Mouse (Mus musculus): Measurements from ENCODE around the gene Dock1. TPM values are rescaled to one million over a fixed set of nuclear protein-coding genes. Genes with fewer than 3 reads are reported as not detected.

Gene Dock1
- total and polyA plus RNA-seq, 3 experiments, result not detected

DNA sequence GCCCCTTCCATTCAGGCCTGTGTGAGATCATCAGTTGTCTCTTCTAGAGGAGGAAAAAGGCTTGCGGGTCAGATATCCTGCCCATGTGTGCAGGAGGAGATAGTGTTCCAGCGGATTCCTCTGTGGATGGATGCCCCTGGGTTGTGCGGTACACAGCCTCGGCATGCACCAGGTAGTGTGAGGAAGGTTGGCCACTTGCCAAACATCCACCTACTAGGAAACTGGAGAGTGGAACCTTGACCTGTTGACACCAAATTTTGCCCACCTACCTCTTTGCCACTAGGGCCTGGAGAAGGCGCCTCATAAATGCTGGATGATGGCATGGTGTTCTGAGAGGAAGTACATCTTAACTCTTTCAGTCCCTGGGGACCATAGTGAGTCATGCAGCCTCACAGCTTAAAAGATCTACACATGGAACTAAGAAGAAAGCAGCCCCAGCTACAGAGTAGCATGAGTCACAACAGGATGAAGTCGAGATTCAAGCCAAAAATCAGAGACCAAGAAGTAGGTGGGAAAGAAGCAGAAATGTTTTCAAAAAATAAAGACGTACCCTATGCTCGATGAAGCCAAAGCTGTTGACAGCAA is 20.1 kb upstream of the Dock1 start:
- DNase-seq (ENCODE audit: extremely low read depth), result no peak
- Histone ChIP-seq H3K4me2 (ENCODE audit: insufficient read depth, low read depth, poor library complexity, severe bottlenecking) (no peak overlapping the region), H3K9me3 (replicated peaks; ENCODE audit: low read length) (peaks cover 84% of the 10 kb centered on the region), H3K4me3 (replicated peaks in 1 of 3; ENCODE audit: low read depth in 2 of 3, low read length in 2 of 3, poor library complexity in 1 of 3) (no peak overlapping the region), H3K9ac (ENCODE audit: insufficient read depth, low read depth) (no peak overlapping the region), H3K27me3 (replicated peaks) (no peaks in the 10 kb centered on the region), H3K36me3 (replicated peaks in 1 of 2; ENCODE audit: control insufficient read depth in 1 of 2, insufficient read depth in 1 of 2, low read length in 1 of 2) (no peaks in the 10 kb centered on the region), H3K27ac (ENCODE audit: insufficient read depth, low read depth) (no peak overlapping the region), H3K79me2 (replicated peaks; ENCODE audit: control insufficient read depth, extremely low read depth, insufficient read depth, poor library complexity, severe bottlenecking) (no peaks in the 10 kb centered on the region), H3K4me1 (ENCODE audit: control insufficient read depth in 1 of 2, insufficient read depth in 2 of 2) (no peaks in the 10 kb centered on the region)
- in situ Hi-C loops (cut with MboI; ENCODE audit: low pct_ligation_motif_present, low pct_unique_long_range_greater_than_20kb, low sequenced_read_pairs), result no loop called here
- dilution Hi-C loops (cut with MboI; ENCODE audit: extremely low pct_ligation_motif_present, extremely low pct_unique_long_range_greater_than_20kb, low sequenced_read_pairs), result no loop called here
- TF ChIP-seq NRF1 (IDR thresholded peaks at IDR 0.05; ENCODE audit: low read depth, low read length), result no peak
- no peak for TF ChIP-seq RAD21 (IDR thresholded peaks at IDR 0.05; ENCODE audit: low read depth, low read length)
- TF ChIP-seq JUN (IDR thresholded peaks at IDR 0.05; ENCODE audit: insufficient read depth, low read depth, low read length), result no peak
- no peak for TF ChIP-seq ELF1 (IDR thresholded peaks at IDR 0.05; ENCODE audit: low read depth, low read length)
- no peak for TF ChIP-seq SIN3A (IDR thresholded peaks at IDR 0.05; ENCODE audit: low read length)
- TF ChIP-seq CHD2 (IDR thresholded peaks at IDR 0.05; ENCODE audit: low read length), result no peak
- TF ChIP-seq TCF12 (IDR thresholded peaks at IDR 0.05; ENCODE audit: low read depth, low read length), result no peak
- TF ChIP-seq USF2 (conservative IDR thresholded peaks at IDR 0.05; ENCODE audit: low read depth, low read length), result no peak
- TF ChIP-seq ZMIZ1 (IDR thresholded peaks at IDR 0.05; ENCODE audit: low read depth, low read length), result no peak
- no peak for TF ChIP-seq MAFK (IDR thresholded peaks at IDR 0.05; ENCODE audit: insufficient replicate concordance, low read length)
- no peak for TF ChIP-seq SMC3 (IDR thresholded peaks at IDR 0.05; ENCODE audit: low read depth, low read length)
- no peak for TF ChIP-seq ZC3H11A (IDR thresholded peaks at IDR 0.05; ENCODE audit: low read depth, low read length)
- TF ChIP-seq ETS1 (conservative IDR thresholded peaks at IDR 0.05; ENCODE audit: low read depth, low read length), result no peak
- TF ChIP-seq KAT2A (IDR thresholded peaks at IDR 0.05; ENCODE audit: insufficient replicate concordance, low read length), result no peak
- TF ChIP-seq JUND (conservative IDR thresholded peaks at IDR 0.05; ENCODE audit: low read depth, low read length), result no peak
- TF ChIP-seq CHD1 (IDR thresholded peaks at IDR 0.05; ENCODE audit: low read depth, low read length), result no peak
- no peak for TF ChIP-seq MAZ (IDR thresholded peaks at IDR 0.05; ENCODE audit: low read depth, low read length)
- TF ChIP-seq MXI1 (IDR thresholded peaks at IDR 0.05; ENCODE audit: low read depth, low read length), result no peak

DNA sequence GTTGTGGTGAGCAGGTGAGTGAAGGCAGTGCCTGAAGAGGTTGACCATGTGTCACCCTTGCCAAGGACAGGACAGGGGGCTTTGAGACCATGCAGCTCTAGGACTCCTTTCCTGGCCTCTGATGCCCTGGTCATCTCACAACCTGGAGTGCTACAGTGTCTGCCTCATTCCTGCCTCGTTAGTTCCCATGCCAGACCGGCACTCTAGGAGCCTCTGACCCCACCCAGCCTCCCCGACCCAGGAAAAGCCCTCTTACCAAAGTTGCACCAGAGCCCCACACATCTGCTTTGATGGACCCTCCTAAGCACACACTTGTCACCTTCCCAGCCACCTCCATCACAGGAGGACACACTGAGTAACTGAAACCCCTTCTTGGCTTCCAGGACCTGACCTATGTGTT is 19.4 kb upstream of the Dock1 start:
- Histone ChIP-seq H3K9me3 (replicated peaks; ENCODE audit: low read length) (peaks cover 81% of the 10 kb centered on the region), H3K27me3 (replicated peaks) (no peaks in the 10 kb centered on the region), H3K4me3 (replicated peaks in 1 of 3; ENCODE audit: low read depth in 2 of 3, low read length in 2 of 3, poor library complexity in 1 of 3) (no peak overlapping the region), H3K4me2 (ENCODE audit: insufficient read depth, low read depth, poor library complexity, severe bottlenecking) (no peak overlapping the region), H3K36me3 (replicated peaks in 1 of 2; ENCODE audit: control insufficient read depth in 1 of 2, insufficient read depth in 1 of 2, low read length in 1 of 2) (no peaks in the 10 kb centered on the region), H3K79me2 (replicated peaks; ENCODE audit: control insufficient read depth, extremely low read depth, insufficient read depth, poor library complexity, severe bottlenecking) (no peaks in the 10 kb centered on the region), H3K4me1 (ENCODE audit: control insufficient read depth in 1 of 2, insufficient read depth in 2 of 2) (no peaks in the 10 kb centered on the region), H3K27ac (ENCODE audit: insufficient read depth, low read depth) (no peak overlapping the region), H3K9ac (ENCODE audit: insufficient read depth, low read depth) (no peak overlapping the region)
- in situ Hi-C loops (cut with MboI; ENCODE audit: low pct_ligation_motif_present, low pct_unique_long_range_greater_than_20kb, low sequenced_read_pairs), result no loop called here
- DNase-seq (ENCODE audit: extremely low read depth), result no peak
- TF ChIP-seq USF2 (conservative IDR thresholded peaks at IDR 0.05; ENCODE audit: low read depth, low read length), result no peak
- no peak for TF ChIP-seq ZNF384 (IDR thresholded peaks at IDR 0.05; ENCODE audit: low read depth, low read length)
- TF ChIP-seq MAX (IDR thresholded peaks at IDR 0.05; ENCODE audit: low read length), result no peak
- TF ChIP-seq HCFC1 (IDR thresholded peaks at IDR 0.05; ENCODE audit: low read depth, low read length), result no peak
- no peak for TF ChIP-seq ZC3H11A (IDR thresholded peaks at IDR 0.05; ENCODE audit: low read depth, low read length)
- TF ChIP-seq E2F4 (IDR thresholded peaks at IDR 0.05; ENCODE audit: insufficient replicate concordance, low read depth, low read length), result no peak
- no peak for TF ChIP-seq TCF12 (IDR thresholded peaks at IDR 0.05; ENCODE audit: low read depth, low read length)
- TF ChIP-seq CHD1 (IDR thresholded peaks at IDR 0.05; ENCODE audit: low read depth, low read length), result no peak
- no peak for TF ChIP-seq KAT2A (IDR thresholded peaks at IDR 0.05; ENCODE audit: insufficient replicate concordance, low read length)
- TF ChIP-seq IRF4 (IDR thresholded peaks at IDR 0.05; ENCODE audit: low read depth, low read length), result no peak
- TF ChIP-seq CHD2 (IDR thresholded peaks at IDR 0.05; ENCODE audit: low read length), result no peak
- no peak for TF ChIP-seq JUN (IDR thresholded peaks at IDR 0.05; ENCODE audit: insufficient read depth, low read depth, low read length)
- no peak for TF ChIP-seq CTCF (conservative IDR thresholded peaks at IDR 0.05 in 1 of 2, IDR thresholded peaks at IDR 0.05 in 1 of 2; ENCODE audit: low read depth in 2 of 2, low read length in 2 of 2)
- dilution Hi-C loops (cut with MboI; ENCODE audit: extremely low pct_ligation_motif_present, extremely low pct_unique_long_range_greater_than_20kb, low sequenced_read_pairs), result no loop called here

Data from CH12.LX (cell line).